Mouse (Mus musculus): ENCODE data around the gene Ifi209. TPM values are rescaled to one million over a fixed set of nuclear protein-coding genes. Genes with fewer than 3 reads are reported as not detected.
"Not testable (repeated sequence)": the region's sequence is repeated elsewhere in the genome, so short reads cannot be mapped to it uniquely, and the experiment has no call there.

The Ifi209 gene
- polyA plus RNA-seq (2016; fragmentation: Nextera tagmentation; extraction: Ambion mirVana), result not detected in 2 replicates

DNA sequence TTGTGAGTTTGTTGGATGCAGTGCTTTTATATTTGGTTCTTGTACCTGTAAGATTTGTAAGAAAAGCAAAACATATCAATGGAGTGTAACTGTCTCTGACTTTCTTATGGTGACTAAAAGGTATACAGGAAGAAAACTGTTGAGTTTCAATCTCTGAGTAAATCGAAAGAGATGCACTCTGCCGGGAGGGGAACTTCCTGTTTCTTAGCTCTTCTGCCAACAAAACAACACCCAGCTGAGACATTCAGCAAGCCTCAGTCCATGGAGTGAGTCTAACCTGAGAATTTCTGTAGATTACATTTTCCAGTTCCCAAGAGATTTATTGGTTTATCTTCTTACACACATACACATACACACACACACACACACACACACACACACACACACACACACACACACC, at the start of gene Ifi209:
Ifi209 (plus strand) TSS at position 296 of the 400 bp plus-strand sequence.
- not testable (repeated sequence) for H3K36me3 ChIP-seq; H3K27ac ChIP-seq; H3K4me3 ChIP-seq; H3K4me1 ChIP-seq (replicated peaks); DNase-seq (ENCODE audit: low spot score); H3K9me3 ChIP-seq; H3K27me3 ChIP-seq (ENCODE audit: insufficient read depth, poor library complexity, severe bottlenecking)
- WGBS, result 89% methylated on average over 2 of the region's 2 CpGs

DNA sequence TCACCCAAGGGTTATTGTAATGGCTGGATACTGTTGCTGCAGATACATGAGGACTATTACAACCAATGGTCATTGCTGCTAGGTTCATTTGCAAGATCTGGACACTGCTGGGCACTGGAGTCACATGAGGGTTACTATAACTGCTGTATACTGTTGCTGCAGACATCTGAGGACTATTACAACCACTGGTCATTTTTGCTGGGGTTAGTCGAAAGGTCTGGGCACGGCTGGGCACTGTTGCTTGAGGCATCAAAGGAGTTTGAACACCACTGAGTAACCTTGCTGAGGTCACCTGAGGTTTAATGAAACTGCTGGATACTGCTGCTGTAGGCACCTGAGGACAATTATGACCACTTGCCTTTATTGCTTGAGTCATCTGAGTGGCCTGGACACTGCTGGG, 41.0 kb upstream of the Ifi209 start:
- not testable (repeated sequence) for H3K36me3 ChIP-seq; H3K4me1 ChIP-seq (replicated peaks); H3K27ac ChIP-seq; H3K4me3 ChIP-seq; H3K9me3 ChIP-seq; H3K27me3 ChIP-seq (ENCODE audit: insufficient read depth, poor library complexity, severe bottlenecking); DNase-seq (ENCODE audit: low spot score)
- WGBS, result 82% methylated on average over 2 of the region's 2 CpGs

DNA sequence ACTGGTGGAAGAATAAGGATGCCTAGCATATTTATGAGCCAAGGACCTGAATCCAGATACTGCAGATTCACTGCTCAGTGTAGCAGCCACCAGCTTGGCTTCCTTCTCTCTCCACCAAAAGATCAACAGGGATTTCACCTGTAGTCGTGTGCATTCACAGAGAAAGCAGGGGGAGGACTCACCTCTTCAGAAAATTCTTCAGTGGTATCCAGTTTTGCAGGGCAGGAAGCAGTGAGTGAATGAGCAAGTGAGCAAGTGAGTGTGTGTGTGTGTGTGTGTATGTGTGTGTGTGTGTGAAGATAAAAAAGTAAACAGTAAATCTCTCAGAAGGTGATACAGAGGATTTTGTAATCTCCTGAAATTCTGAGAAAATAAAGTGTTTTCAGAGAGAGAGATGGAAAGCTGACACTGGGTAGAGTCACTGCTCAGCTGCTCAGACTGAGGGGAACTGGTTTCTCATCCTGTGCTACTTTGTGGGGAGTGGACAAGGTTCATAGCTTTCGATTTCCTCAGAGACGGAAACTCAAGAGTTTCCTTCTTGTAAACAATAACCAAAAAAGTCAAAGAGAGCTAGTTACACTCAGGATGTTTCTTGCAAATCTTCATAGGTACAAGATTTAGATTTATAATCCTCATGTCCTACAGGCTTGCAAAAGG, 31.8 kb upstream of the Ifi209 start, which contains the start of gene Ifi213:
Ifi213 (minus strand) TSS at position 437 of the 657 bp plus-strand sequence.
- WGBS, result 83% methylated on average over 3 of the region's 3 CpGs
- H3K4me3 ChIP-seq, H3K36me3 ChIP-seq: not testable (repeated sequence)

DNA sequence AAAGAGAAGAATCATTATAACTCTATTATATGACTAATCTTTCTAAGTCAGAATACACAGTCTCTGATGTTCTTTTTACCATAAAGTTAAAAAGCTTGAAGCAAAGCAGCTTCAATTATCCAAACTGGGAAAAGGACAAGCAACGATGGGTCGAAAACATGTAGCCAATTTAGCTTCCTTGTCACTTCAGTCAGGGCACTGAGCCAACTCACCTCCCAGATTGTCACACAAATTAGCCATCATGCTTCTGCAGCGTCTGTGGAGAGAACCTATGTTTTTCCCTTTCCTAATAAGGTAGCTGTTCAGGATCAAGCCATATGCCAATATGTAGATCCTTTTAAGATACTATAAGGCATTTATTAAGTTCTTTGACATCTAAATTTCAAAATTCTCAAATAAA, 20.4 kb upstream of the Ifi209 start:
- DNase-seq (ENCODE audit: low spot score); H3K4me1 ChIP-seq (replicated peaks); H3K27ac ChIP-seq; H3K36me3 ChIP-seq; H3K4me3 ChIP-seq; H3K9me3 ChIP-seq; H3K27me3 ChIP-seq (ENCODE audit: insufficient read depth, poor library complexity, severe bottlenecking): not testable (repeated sequence)
- 83% methylated on average over 3 of the region's 3 CpGs for WGBS

More for the DNA sequence above, 31.8 kb upstream of the Ifi209 start, which contains the start of gene Ifi213:
- not testable (repeated sequence) for H3K4me1 ChIP-seq (replicated peaks); H3K9me3 ChIP-seq; DNase-seq (ENCODE audit: low spot score); H3K27ac ChIP-seq; H3K27me3 ChIP-seq (ENCODE audit: insufficient read depth, poor library complexity, severe bottlenecking)

DNA sequence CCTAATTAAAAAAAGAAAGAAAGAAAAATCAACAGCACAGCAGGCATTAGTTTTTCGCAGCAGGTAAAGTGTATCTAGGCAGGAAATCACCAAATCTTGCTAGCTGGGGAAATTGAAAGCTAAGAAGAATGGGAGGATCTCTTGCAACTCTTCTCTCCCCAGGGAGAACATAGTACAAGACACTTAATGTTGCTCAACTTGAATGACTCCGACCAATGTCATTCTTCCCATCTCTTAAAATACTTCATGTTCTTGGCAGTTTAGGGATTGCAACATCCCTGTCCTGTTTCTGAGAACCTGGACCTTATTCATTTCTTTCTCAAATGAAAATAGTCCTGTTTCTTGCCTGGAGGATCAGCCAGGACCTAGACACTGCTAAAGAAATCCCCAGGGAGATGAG, 8.5 kb upstream of the Ifi209 start:
- not testable (repeated sequence) for H3K36me3 ChIP-seq; H3K4me1 ChIP-seq (replicated peaks); H3K27ac ChIP-seq; DNase-seq (ENCODE audit: low spot score); H3K27me3 ChIP-seq (ENCODE audit: insufficient read depth, poor library complexity, severe bottlenecking); H3K9me3 ChIP-seq; H3K4me3 ChIP-seq
- 78% methylated on average over 2 of the region's 2 CpGs for whole genome bisulfite sequencing

DNA sequence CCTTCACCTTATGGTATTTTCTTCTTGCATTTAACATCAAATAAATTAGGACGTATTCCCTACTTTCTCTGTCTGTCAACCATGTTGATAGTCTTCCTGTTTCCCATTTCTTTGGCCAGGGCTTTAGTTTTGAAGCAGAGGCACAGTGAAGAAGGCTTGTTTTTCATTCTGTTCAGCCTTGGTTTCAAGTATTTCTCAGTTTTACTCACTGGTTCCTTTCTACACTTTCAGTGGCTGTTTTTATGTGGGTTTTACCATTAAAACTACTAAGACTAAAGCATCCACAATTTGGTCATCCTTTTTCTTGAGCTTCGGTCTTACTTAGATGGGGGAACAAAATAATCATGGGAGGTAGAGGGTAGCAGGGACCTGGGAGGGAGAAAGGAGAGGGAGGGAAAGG, 6.7 kb upstream of the Ifi209 start:
- H3K36me3 ChIP-seq, result no peaks in the 10 kb centered on the region
- H3K27me3 ChIP-seq (ENCODE audit: insufficient read depth, poor library complexity, severe bottlenecking), result no peaks in the 10 kb centered on the region
- no peaks in the 10 kb centered on the region for H3K4me1 ChIP-seq (replicated peaks)
- 89% methylated on average over 2 of the region's 2 CpGs for WGBS
- no peak overlapping the region for H3K27ac ChIP-seq
- no peak overlapping the region for H3K4me3 ChIP-seq
- no peaks in the 10 kb centered on the region for H3K9me3 ChIP-seq
- DNase-seq (ENCODE audit: low spot score), result no peak

DNA sequence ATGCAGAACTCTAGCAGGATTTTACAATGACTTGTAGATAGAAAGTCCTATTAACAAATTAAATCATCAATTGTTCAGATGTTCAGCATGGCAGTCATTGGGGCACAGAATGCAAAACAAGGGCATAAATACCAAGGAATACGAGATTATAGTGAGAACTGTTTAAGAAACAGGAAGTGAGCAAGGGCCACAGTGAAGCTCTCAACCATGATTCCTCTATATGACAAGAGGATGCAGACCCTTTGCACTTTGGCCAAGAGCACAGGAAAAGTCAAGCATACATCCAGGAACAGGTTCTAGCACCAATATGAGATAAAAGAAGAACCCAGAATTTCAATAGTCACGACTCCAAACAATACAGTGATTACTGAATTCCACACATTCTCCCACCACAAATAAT, 4.0 kb upstream of the Ifi209 start:
- no peaks in the 10 kb centered on the region for H3K9me3 ChIP-seq
- no peak for DNase-seq (ENCODE audit: low spot score)
- WGBS, result 86% methylated on average over 2 of the region's 2 CpGs
- no peaks in the 10 kb centered on the region for H3K4me1 ChIP-seq (replicated peaks)
- no peaks in the 10 kb centered on the region for H3K27me3 ChIP-seq (ENCODE audit: insufficient read depth, poor library complexity, severe bottlenecking)
- no peak overlapping the region for H3K27ac ChIP-seq
- H3K4me3 ChIP-seq, result no peak overlapping the region
- H3K36me3 ChIP-seq, result no peaks in the 10 kb centered on the region

DNA sequence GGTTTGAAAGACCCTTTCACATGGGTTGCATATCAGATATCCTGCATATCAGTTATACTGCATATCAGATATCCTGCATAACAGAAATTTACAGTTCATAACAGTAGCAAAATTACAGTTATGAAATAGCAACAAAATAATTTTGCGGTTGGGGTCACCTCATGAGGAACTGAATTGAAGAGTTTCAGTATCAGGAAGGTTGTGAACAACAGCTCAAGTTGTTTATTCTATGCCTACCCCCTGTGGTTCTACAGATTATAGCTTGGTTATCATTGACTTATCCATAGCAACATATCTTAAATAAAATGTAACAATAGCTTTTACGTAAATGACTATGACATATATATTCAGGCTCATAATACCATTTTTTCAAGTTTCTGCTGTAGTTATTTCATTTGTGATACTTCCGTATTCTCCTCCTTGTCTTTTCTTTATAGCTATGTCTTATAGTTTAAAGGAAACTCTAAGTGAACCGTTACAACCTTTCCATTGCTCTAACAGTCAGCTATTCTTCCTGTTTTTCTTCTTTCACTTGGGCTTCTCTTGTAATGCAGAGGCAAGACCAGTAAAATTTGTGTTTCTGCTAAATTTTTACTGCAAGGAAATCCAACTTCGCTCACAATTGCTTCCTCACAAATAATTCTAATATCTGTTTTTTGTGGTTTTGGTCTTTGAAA, 3.4 kb downstream of the Ifi209 start:
- WGBS, result 93% methylated on average over 5 of the region's 5 CpGs
- Histone ChIP-seq H3K27ac (no peak overlapping the region), H3K4me3 (no peak overlapping the region), H3K27me3 (ENCODE audit: insufficient read depth, poor library complexity, severe bottlenecking) (no peaks in the 10 kb centered on the region), H3K9me3 (no peaks in the 10 kb centered on the region), H3K4me1 (replicated peaks) (no peaks in the 10 kb centered on the region), H3K36me3 (no peaks in the 10 kb centered on the region)
- DNase-seq (ENCODE audit: low spot score), result no peak

DNA sequence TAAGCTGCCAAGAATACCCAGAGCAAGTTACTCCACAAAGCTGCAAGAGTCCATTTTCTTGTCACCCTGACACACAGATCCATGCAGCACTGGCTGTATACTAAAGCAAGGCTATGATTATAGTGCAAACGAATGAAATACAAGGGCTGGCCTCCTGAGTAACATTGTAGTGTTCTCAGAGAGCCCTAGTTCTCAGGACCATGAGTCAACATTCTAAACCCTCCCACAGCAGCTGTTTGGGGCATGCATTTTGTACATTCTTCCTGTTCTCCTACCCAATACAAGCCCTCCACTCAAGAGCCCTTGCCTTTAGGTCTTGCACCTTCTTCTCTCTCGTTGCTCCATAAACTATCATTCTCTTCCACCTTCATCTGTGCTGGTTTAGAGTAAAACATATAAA, 14.7 kb downstream of the Ifi209 start:
- Histone ChIP-seq H3K27ac (no peak overlapping the region), H3K36me3 (no peaks in the 10 kb centered on the region), H3K4me1 (replicated peaks) (no peaks in the 10 kb centered on the region), H3K27me3 (ENCODE audit: insufficient read depth, poor library complexity, severe bottlenecking) (no peaks in the 10 kb centered on the region), H3K9me3 (no peaks in the 10 kb centered on the region), H3K4me3 (no peak overlapping the region)
- WGBS, result 82% methylated on average over 2 of the region's 2 CpGs
- DNase-seq (ENCODE audit: low spot score), result no peak

DNA sequence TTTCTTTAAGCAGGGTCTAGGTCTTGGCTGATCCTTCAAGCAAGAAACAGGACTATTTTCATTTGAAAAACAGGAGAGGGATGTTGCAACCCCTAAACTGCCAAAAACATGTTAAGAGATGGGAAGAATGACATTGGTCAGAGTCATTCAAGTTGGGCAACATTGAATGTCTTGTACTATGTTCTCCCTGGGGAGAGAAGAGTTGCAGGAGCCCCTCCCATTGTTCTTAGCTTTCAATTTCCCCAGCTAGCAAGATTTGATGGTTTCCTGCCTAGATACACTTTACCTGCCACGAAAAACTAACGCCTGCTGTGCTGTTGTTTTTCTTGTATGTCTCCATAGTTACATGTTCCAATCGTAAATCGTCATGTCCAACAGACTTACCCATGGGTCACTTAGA, 27.3 kb downstream of the Ifi209 start:
- Histone ChIP-seq H3K4me1 (replicated peaks) (no peaks in the 10 kb centered on the region), H3K27ac (no peak overlapping the region), H3K27me3 (ENCODE audit: insufficient read depth, poor library complexity, severe bottlenecking) (no peaks in the 10 kb centered on the region), H3K9me3 (no peaks in the 10 kb centered on the region), H3K4me3 (no peak overlapping the region), H3K36me3 (no peaks in the 10 kb centered on the region)
- DNase-seq (ENCODE audit: low spot score), result no peak
- WGBS, result 78% methylated on average over 4 of the region's 4 CpGs

DNA sequence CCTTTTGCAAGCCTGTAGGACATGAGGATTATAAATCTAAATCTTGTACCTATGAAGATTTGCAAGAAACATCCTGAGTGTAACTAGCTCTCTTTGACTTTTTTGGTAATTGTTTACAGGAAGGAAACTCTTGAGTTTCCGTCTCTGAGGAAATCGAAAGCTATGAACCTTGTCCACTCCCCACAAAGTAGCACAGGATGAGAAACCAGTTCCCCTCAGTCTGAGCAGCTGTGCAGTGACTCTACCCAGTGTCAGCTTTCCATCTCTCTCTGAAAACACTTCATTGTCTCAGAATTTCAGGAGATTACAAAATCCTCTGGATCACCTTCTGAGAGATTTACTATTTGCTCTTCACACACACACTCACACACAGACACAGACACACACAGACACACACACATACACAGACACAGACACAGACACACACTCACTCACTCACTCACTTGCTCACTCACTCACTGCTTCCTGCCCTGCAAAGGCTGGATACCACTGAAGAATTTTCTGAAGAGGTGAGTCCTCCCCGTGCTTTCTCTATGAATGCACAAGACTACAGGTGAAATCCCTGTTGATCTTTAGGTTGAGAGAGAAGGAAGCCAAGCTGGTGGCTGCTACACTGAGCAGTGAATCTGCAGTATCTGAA, 42.9 kb downstream of the Ifi209 start, which contains the start of gene Ifi208:
Ifi208 (plus strand) TSS at position 218 of the 640 bp plus-strand sequence.
- H3K36me3 ChIP-seq; H3K4me1 ChIP-seq (replicated peaks); DNase-seq (ENCODE audit: low spot score); H3K4me3 ChIP-seq; H3K27ac ChIP-seq; H3K27me3 ChIP-seq (ENCODE audit: insufficient read depth, poor library complexity, severe bottlenecking); H3K9me3 ChIP-seq: not testable (repeated sequence)
- 56% methylated on average over 3 of the region's 3 CpGs for WGBS

DNA sequence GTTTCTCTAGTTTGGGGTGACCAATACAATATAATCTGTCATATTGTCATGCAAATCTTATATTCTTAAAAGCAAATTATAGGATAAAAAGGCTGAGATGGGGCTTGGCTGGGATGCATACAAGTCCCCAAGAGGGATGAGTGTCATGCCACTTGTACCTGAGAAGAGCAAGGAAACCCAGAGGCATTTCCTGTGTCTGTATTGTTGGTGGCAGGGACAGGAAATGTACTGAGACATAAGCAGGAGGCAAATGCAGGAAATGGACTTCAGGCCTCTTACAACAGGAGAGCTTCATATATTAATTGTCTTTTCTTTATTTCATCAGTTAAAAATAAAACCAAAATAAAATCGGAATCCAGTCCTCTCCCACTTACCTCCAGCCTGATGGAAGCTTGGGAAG, 47.9 kb downstream of the Ifi209 start:
- WGBS, result 81% methylated on average over 1 of the region's 1 CpGs
- not testable (repeated sequence) for H3K4me1 ChIP-seq (replicated peaks); H3K36me3 ChIP-seq; H3K4me3 ChIP-seq; DNase-seq (ENCODE audit: low spot score); H3K9me3 ChIP-seq; H3K27me3 ChIP-seq (ENCODE audit: insufficient read depth, poor library complexity, severe bottlenecking); H3K27ac ChIP-seq

DNA sequence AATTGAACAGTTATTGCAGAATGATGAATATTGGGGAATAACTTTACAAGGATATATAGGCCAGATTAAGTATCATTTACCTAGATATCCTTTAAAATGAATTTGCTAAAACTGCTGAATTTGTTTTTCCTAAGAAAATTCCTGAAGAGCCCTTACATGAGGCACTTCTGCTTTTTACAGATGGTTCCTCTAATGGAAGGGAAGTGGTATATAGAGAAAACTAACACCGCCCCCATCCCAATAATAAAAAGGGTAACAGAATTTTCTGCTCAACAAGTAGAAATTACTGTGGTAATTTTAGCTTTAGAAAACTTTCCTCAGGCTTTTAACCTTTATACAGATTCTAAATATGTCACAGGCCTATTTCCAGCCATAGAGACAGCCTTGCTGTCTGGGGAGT, 63.6 kb downstream of the Ifi209 start:
- Histone ChIP-seq H3K27me3 (ENCODE audit: insufficient read depth, poor library complexity, severe bottlenecking) (no peaks in the 10 kb centered on the region), H3K27ac (no peak overlapping the region), H3K4me3 (no peak overlapping the region), H3K4me1 (replicated peaks) (no peaks in the 10 kb centered on the region), H3K9me3 (no peaks in the 10 kb centered on the region), H3K36me3 (no peaks in the 10 kb centered on the region)
- DNase-seq (ENCODE audit: low spot score), result no peak
- WGBS, result 88% methylated on average over 1 of the region's 1 CpGs
